Mouse (Mus musculus) lung, adult 2 months (tissue): ENCODE data around the gene Brinp2.

Experiments used
- CTCF ChIP-seq: fragments of 200-500 bp; IDR thresholded peaks from 2 replicates; pipeline ENCODE4 v1.5.1; 2011; ENCODE audit warnings: mild to moderate bottlenecking, low read length, control low read depth; ENCODE audit not compliant: insufficient read depth
- POLR2A ChIP-seq: fragments of 200-500 bp; IDR thresholded peaks from 2 replicates; pipeline ENCODE4 v1.6.1; 2011; ENCODE audit warnings: low read depth, mild to moderate bottlenecking, control low read depth, low read length, borderline replicate concordance; ENCODE audit errors: extremely low read depth

DNA sequence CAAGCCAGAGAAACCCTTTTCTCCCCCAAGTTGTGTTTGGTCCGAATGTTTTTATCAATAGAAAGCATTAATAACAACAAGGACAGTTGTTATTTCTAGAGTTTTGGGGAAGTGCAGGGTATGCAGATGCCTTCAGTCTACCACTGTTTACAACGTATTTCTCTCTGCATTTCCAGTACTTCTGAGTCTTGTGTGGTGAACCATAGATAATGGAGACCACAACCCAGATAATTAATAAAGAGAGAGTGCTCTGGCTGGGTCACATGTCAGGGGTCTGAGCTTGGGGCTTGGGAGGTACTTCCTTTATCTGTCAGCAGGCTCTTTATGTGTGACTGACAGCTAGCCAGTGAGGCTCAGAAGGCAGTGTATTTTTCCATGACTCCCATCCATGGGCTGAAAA lies 137.8 kb downstream of the Brinp2 start:
- TF ChIP-seq CTCF (no peak), POLR2A (no peak)
